Mouse (Mus musculus) stomach, embryonic 16.5 days (tissue): ENCODE measurements around the gene Cenpl. TPM values are rescaled to one million over a fixed set of nuclear protein-coding genes. Genes with fewer than 3 reads are reported as not detected.
A peak's percentile ranks its signal among the peaks of the same experiment; 100 is the strongest.

Source experiments
- ATAC-seq: fragments of 200-750 bp; cut with Nextera tagmentation; 2 replicates; pipeline ENCODE4 v1.8.0; 2017; ENCODE audit warnings: moderate number of reproducible peaks, moderate TSS enrichment; ENCODE audit not compliant: insufficient read depth, low FRiP score
- H3K27ac ChIP-seq: fragments of 300-500 bp; sonication (generic); 2 replicates; pipeline ENCODE4 v1.5.1; 2014; ENCODE audit warnings: low read length
- H3K27me3 ChIP-seq: fragments of 300-500 bp; sonication (generic); 2 replicates; pipeline ENCODE4 v1.6.1; 2014; ENCODE audit warnings: low read length, control low read depth, mixed read lengths; ENCODE audit not compliant: control insufficient read depth, insufficient read depth
- H3K36me3 ChIP-seq: fragments of 300-500 bp; sonication (generic); 2 replicates; pipeline ENCODE4 v1.6.1; 2014; ENCODE audit warnings: low read length; ENCODE audit not compliant: control insufficient read depth, insufficient read depth
- H3K4me1 ChIP-seq: fragments of 300-500 bp; sonication (generic); 2 replicates; pipeline ENCODE4 v1.6.1; 2014; ENCODE audit warnings: low read length, control low read depth, mixed read lengths; ENCODE audit not compliant: control insufficient read depth, insufficient read depth
- H3K4me2 ChIP-seq: fragments of 300-500 bp; sonication (generic); 2 replicates; pipeline ENCODE4 v1.6.1; 2014; ENCODE audit warnings: low read depth, low read length, mixed read lengths
- H3K4me3 ChIP-seq: fragments of 300-500 bp; sonication (generic); replicated peaks from 2 replicates; pipeline ENCODE4 v1.5.1; 2014; ENCODE audit warnings: mild to moderate bottlenecking, low read length
- H3K9ac ChIP-seq: fragments of 300-500 bp; sonication (generic); 2 replicates; pipeline ENCODE4 v1.6.1; 2014; ENCODE audit warnings: low read length
- H3K9me3 ChIP-seq: fragments of 300-500 bp; sonication (generic); replicated peaks from 2 replicates; pipeline ENCODE4 v1.6.1; 2016; ENCODE audit warnings: low read length, control low read depth; ENCODE audit not compliant: control insufficient read depth
- WGBS: fragments of 180-500 bp; shearing (Covaris S2); extraction: QIAGEN DNeasy Blood & Tissue Kit; methylation state at CpG from one replicate; pipeline ENCODE4 v1.1.7; 2014; 5-methylcytosine and 5-hydroxymethylcytosine counted together
- polyA plus RNA-seq: library from polyadenylated mRNA; unstranded; fragments of >200 nt; fragmentation: Nextera tagmentation; extraction: Ambion mirVana; gene quantifications from 2 replicates; pipeline ENCODE4 v1.2.1, GENCODE M21; 2015

The Cenpl gene
- polyA plus RNA-seq, 1 experiment from 2014 or later: 26.3 TPM

GRCm38 (mm10) chr1:161077243-161077642 lies 6.7 kb downstream of the Cenpl start:
- H3K4me1 ChIP-seq: peaks cover 14% of the 10 kb centered on the region
- H3K27ac ChIP-seq: no peak overlapping the region
- ATAC-seq: no peak
- no peak overlapping the region for H3K9ac ChIP-seq
- no peaks in the 10 kb centered on the region for H3K9me3 ChIP-seq
- WGBS: 85% methylated on average over 3 of the region's 3 CpGs
- H3K36me3 ChIP-seq: peaks cover 8% of the 10 kb centered on the region
- no peak overlapping the region for H3K4me2 ChIP-seq
- no peak overlapping the region for H3K4me3 ChIP-seq
- H3K27me3 ChIP-seq: no peaks in the 10 kb centered on the region

DNA sequence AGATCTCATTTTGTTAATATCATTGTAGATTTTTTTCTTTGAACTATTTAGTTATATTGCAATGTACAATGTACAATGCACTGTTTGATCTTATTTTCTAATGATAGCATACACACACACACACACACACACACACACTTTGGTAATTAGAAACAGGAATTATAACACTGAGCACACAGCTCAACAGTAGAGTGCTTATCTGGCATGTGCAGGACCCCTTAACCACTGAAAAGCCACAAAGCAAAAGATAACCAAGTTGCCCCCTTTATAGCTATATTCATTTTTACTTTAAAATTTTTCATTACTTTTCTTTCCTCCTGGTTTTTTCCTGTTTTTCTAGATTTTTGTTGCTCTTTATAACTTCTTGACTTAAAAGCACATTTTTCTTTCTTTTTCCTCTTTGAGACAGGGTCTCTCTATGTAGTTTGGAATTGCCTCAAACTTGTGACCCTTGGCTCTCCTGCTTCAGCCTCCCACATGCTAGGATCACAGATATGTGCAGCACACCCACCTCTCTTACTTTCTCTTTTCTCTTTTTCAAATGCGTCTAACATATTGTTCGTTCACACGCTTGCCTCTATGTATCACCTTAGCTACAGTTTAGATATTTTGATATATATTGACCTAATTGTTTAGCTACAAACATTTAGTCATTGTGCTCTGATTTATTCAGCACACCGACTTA lies 29.4 kb downstream of the Cenpl start:
- no peaks in the 10 kb centered on the region for H3K27me3 ChIP-seq
- H3K9ac ChIP-seq: no peak overlapping the region
- H3K4me1 ChIP-seq: no peaks in the 10 kb centered on the region
- H3K27ac ChIP-seq: no peak overlapping the region
- H3K36me3 ChIP-seq: no peaks in the 10 kb centered on the region
- 90% methylated on average over 4 of the region's 4 CpGs for WGBS
- ATAC-seq: no peak
- H3K9me3 ChIP-seq: no peaks in the 10 kb centered on the region
- H3K4me3 ChIP-seq: no peak overlapping the region
- no peak overlapping the region for H3K4me2 ChIP-seq

DNA sequence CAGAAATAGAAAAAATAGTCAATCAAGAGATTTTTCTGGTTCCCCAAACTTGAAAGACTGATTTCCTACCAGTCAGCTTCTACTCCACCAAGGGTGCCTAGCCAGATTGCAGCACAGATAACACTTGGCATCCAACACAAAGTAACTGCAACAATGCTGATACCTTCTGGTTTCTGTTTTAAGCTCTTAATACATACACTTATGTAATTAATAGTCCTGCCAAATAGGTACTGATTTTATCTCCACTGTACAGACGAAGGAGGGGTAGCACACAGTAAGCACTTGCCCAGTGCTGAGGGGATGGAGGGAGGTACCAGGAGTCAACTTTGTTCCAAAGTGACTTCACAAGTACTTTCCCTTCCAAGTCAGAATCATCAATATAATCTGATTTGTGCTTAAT lies 33.3 kb downstream of the Cenpl start:
- H3K27ac ChIP-seq: no peak overlapping the region
- H3K4me3 ChIP-seq: no peak overlapping the region
- no peak overlapping the region for H3K4me2 ChIP-seq
- no peak overlapping the region for H3K9ac ChIP-seq
- no peaks in the 10 kb centered on the region for H3K27me3 ChIP-seq
- 78% methylated on average over 1 of the region's 1 CpGs for WGBS
- H3K9me3 ChIP-seq: no peaks in the 10 kb centered on the region
- H3K36me3 ChIP-seq: no peaks in the 10 kb centered on the region
- no peaks in the 10 kb centered on the region for H3K4me1 ChIP-seq
- ATAC-seq: no peak

GRCm38 (mm10) chr1:161109216-161109615 lies 38.7 kb downstream of the Cenpl start:
- Histone ChIP-seq H3K4me1 (no peaks in the 10 kb centered on the region), H3K27me3 (no peaks in the 10 kb centered on the region), H3K9me3 (no peaks in the 10 kb centered on the region), H3K36me3 (no peaks in the 10 kb centered on the region), H3K4me3 (no peak overlapping the region), H3K27ac (no peak overlapping the region), H3K4me2 (no peak overlapping the region), H3K9ac (no peak overlapping the region)
- WGBS: 87% methylated on average over 8 of the region's 8 CpGs
- ATAC-seq: no peak

- no peak for ATAC-seq
- no peaks in the 10 kb centered on the region for H3K27me3 ChIP-seq
- H3K36me3 ChIP-seq: no peaks in the 10 kb centered on the region
- no peak overlapping the region for H3K4me2 ChIP-seq
- H3K4me3 ChIP-seq: no peak overlapping the region
- no peaks in the 10 kb centered on the region for H3K9me3 ChIP-seq
- no peak overlapping the region for H3K9ac ChIP-seq
- H3K27ac ChIP-seq: no peak overlapping the region
- no peaks in the 10 kb centered on the region for H3K4me1 ChIP-seq
Measured at GRCm38 (mm10) chr1:161114591-161114990, 44.1 kb downstream of the Cenpl start.

DNA sequence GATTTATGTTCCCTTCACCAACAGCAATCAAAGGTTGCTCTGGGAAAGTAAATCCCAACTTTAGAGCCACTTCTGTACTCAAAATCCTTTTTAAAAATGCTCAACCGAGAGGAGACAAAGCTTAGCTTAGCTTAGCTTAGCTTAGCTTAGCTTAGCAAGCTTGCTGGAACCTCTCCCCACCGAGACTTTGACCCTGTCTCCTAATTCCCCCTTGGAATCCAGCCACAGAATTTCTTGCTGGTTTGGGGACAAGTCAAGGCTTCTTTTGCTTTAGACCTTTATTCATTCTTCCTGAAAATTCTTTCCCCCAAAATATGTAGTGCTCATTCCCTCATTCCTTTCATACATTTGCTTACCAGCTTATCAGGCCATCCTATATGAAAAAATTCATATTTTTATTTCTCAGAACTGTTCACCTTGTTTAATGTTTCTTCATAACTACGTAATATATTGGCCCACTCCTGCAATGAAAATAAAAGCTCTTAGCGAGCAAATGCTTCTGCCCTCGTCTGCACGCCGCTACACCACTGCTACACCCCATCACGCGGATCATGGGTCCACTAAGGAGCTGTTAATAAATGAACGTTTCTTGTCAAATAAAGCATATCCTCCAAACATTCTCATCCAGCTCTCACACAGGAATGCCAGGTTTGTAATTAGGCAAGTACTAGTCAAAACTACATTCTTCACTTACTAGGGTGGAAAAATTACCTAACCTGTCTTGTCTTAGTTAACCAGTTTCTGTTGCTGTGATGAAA lies 52.3 kb downstream of the Cenpl start:
- 84% methylated on average over 10 of the region's 10 CpGs for WGBS
- no peak overlapping the region for H3K27ac ChIP-seq

DNA sequence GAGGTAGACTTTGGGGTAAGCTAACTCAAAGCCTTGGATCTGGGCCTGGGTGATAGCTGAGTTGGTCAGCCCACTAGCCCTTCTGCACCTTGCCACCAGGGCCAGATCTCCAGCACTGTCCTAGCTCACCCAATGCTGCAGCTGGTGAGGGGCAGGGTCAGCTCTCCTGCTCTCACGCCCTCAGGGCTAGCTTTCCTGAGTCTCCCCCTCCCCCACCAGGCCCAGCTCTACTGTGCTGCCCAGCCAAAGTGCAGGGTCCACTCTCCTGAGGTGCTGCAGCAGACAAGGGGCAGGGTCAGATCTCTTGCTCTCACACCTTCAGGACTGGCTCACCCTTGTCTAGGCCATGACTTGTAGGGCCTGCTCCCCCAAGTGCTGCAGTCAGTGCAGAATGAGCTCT lies 55.9 kb downstream of the Cenpl start:
- no peaks in the 10 kb centered on the region for H3K27me3 ChIP-seq
- 94% methylated on average over 1 of the region's 1 CpGs for WGBS
- H3K4me3 ChIP-seq: no peak overlapping the region
- no peak for ATAC-seq
- H3K4me1 ChIP-seq: peaks cover 8% of the 10 kb centered on the region
- no peak overlapping the region for H3K4me2 ChIP-seq
- H3K9ac ChIP-seq: no peak overlapping the region
- no peak overlapping the region for H3K27ac ChIP-seq
- no peaks in the 10 kb centered on the region for H3K36me3 ChIP-seq
- no peaks in the 10 kb centered on the region for H3K9me3 ChIP-seq

More for the DNA sequence above, 52.3 kb downstream of the Cenpl start:
- Histone ChIP-seq H3K9ac (no peak overlapping the region), H3K4me2 (no peak overlapping the region), H3K9me3 (no peaks in the 10 kb centered on the region), H3K4me3 (no peak overlapping the region), H3K27me3 (no peaks in the 10 kb centered on the region), H3K36me3 (no peaks in the 10 kb centered on the region), H3K4me1 (no peaks in the 10 kb centered on the region)
- ATAC-seq: no peak

DNA sequence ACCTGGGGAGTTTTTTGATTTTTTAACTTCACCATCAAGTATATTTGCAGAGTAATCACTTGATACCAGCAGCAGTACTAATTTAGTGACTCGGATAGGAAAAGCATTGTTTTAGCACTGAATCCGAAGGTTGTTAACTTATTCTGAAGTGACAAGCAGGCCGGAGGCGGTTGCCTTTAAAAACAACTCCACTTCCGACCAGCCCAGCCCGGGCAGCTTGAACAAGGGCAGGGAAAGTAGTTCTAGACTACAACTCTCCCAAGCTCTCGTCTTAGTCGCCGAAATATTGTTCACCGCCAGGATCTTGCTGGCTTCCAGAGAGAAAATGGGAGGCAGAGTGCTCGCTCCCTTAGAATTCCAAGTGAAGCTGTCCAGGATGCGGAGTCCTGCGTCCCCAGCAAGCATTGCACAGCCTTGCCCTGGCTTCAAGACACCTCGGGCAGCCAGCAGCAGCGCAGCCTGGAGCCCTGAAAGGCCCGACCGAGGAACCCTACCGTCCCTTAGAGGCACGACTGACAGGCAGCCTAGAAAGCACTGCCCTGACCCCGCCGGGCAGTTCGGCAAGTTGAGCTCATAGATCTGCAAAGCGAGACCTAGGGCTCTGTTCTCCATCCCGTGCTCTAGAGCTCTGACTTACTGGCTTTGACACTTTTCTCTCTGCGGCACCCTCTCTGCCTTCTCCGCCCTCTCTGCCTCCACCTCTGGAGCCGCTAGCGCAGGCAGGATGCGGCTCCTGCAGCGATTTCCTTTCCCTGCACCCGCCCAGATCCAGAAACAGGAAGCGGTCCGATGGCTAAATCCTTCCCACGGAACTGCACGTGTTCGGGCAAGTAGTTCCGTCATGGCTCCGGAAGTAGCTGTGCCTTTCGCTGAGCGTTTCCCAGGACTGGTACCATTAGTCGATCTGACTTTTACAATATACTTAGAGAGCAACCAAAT lies 60.5 kb downstream of the Cenpl start, which contains the start of gene Klhl20:
TSS of gene Klhl20 (minus strand) at position 786 of the 939 bp plus-strand sequence.
- no peaks in the 10 kb centered on the region for H3K36me3 ChIP-seq
- peak; percentile 97 for ATAC-seq
- peak within 1 kb of the TSS; percentile 69 for H3K4me2 ChIP-seq
- H3K9me3 ChIP-seq: no peaks in the 10 kb centered on the region
- peak within 1 kb of the TSS; percentile 85 for H3K9ac ChIP-seq
- peaks cover 8% of the 10 kb centered on the region for H3K4me1 ChIP-seq
- no peaks in the 10 kb centered on the region for H3K27me3 ChIP-seq
- peak within 1 kb of the TSS; percentile 71 for H3K4me3 ChIP-seq
- H3K27ac ChIP-seq: peak within 1 kb of the TSS; percentile 92
- 1% methylated on average over 41 of the region's 41 CpGs for WGBS
